In the genomic region with DNA sequence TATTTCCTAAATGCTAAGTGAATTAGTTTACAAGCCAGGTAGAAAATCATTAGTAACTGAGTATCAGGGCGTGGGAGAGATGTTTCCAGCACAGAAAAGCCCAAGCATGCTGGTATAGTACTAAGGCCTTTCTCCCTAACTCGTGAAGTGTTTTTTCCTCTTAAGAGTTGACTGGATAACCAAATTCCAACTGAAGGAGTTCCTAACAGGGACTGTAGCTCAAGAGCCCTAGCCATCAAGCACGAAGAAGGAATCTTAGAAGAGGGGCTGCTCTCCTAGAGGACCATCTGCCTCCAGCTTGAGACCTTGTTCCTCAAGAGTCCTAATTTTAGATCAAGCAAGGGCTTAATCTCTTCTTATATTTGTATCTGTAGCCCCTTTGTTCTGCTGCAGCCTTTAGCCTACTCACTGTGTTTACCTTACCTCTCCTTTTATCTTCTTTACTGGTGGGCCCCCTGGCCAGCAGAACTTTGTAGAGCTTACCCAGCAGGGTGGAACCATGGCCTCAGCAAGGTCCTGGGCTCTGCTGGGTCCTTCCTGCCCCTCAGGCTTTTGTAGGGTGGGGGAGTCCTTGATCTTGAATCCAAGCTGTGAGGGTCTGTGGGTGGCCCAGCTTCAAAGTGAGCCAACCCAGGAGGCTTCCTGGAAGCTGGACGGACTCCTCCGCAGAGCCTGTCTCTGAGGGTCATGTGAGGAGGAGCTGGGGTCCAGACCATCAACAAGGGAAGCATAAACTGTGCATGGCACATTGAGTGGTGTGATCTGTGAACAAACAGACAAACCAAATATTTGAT, we compare ENCODE assay signal across 21 mouse cellular contexts. TPM values are rescaled to one million over a fixed set of nuclear protein-coding genes. Genes with fewer than 3 reads are reported as not detected.
A peak's percentile ranks its signal among the peaks of the same experiment; 100 is the strongest.
DNase-seq lines count a peak whose midpoint lies in the region; ATAC-seq and TF ChIP-seq lines count a peak whose summit lies in the region.
"Had no signal": no experiment of that assay in that cellular context is flagged by ENCODE, and none has a peak within 500 bp of the region (broad histone marks: within the 10 kb centered on the region; RNA-seq: fewer than 3 reads in every experiment).

No protein-coding gene starts in this region.

- H3K27ac ChIP-seq in hindbrain, embryonic 10.5 days: peak overlapping the region; percentile 77
- no peak overlapping the region for H3K27ac ChIP-seq in hindbrain, postnatal 0 days
- H3K27ac ChIP-seq in lung, embryonic 14.5 days (ENCODE audit: low read depth): peak overlapping the region; percentile 88
- no peak overlapping the region for H3K27ac ChIP-seq in hindbrain, embryonic 16.5 days (ENCODE audit: low read depth, low read length)
- no peak overlapping the region; the same call in 1 of the 2 replicates for H3K27ac ChIP-seq in stomach, embryonic 14.5 days (ENCODE audit: low read length)
- no peak overlapping the region for H3K27ac ChIP-seq in left cerebral cortex, adult 2 months
- H3K27ac ChIP-seq: forebrain, embryonic 13.5 days; kidney, postnatal 0 days; neural tube, embryonic 13.5 days had no signal

- no peak overlapping the region for H3K4me3 ChIP-seq in hindbrain, embryonic 10.5 days
- H3K4me3 ChIP-seq in hindbrain, postnatal 0 days (ENCODE audit: low read length): no peak overlapping the region
- H3K4me3 ChIP-seq in lung, embryonic 14.5 days (ENCODE audit: low read depth, low read length): no peak overlapping the region
- H3K4me3 ChIP-seq in hindbrain, embryonic 16.5 days (ENCODE audit: low read length): no peak overlapping the region
- H3K4me3 ChIP-seq in stomach, embryonic 14.5 days (ENCODE audit: low read depth, low read length): no peak overlapping the region
- H3K4me3 ChIP-seq in left cerebral cortex, adult 2 months: no peak overlapping the region
- H3K4me3 ChIP-seq: forebrain, embryonic 13.5 days; neural tube, embryonic 13.5 days had no signal

- no peaks in the 10 kb centered on the region for H3K9me3 ChIP-seq in hindbrain, embryonic 10.5 days
- no peaks in the 10 kb centered on the region for H3K9me3 ChIP-seq in hindbrain, postnatal 0 days (ENCODE audit: low read length)
- no peaks in the 10 kb centered on the region for H3K9me3 ChIP-seq in lung, embryonic 14.5 days (ENCODE audit: low read depth, low read length)
- H3K9me3 ChIP-seq in hindbrain, embryonic 16.5 days (ENCODE audit: control insufficient read depth, low read length): no peaks in the 10 kb centered on the region
- H3K9me3 ChIP-seq in stomach, embryonic 14.5 days (ENCODE audit: control insufficient read depth, low read depth, low read length): no peaks in the 10 kb centered on the region
- H3K9me3 ChIP-seq: forebrain, embryonic 13.5 days; neural tube, embryonic 13.5 days had no signal

- peaks cover 49% of the 10 kb centered on the region for H3K4me1 ChIP-seq in hindbrain, embryonic 10.5 days (replicated peaks)
- H3K4me1 ChIP-seq in hindbrain, postnatal 0 days (ENCODE audit: insufficient read depth, low read length): no peaks in the 10 kb centered on the region
- H3K4me1 ChIP-seq in lung, embryonic 14.5 days (ENCODE audit: insufficient read depth): peaks cover 6% of the 10 kb centered on the region; the same call in 1 of the 2 replicates
- H3K4me1 ChIP-seq in hindbrain, embryonic 16.5 days (ENCODE audit: control insufficient read depth, insufficient read depth, low read depth, low read length): no peaks in the 10 kb centered on the region
- no peaks in the 10 kb centered on the region for H3K4me1 ChIP-seq in stomach, embryonic 14.5 days (ENCODE audit: control insufficient read depth, insufficient read depth, low read length)

- no peak for ATAC-seq in hindbrain, postnatal 0 days
- peak; percentile 73 for ATAC-seq in lung, embryonic 14.5 days (ENCODE audit: insufficient read depth)
- ATAC-seq in hindbrain, embryonic 16.5 days: peak; percentile 14; the same call in 1 of the 2 replicates
- ATAC-seq in stomach, embryonic 14.5 days (ENCODE audit: insufficient number of reproducible peaks, insufficient read depth, low FRiP score, low read depth): peak; percentile 64
- ATAC-seq: forebrain, embryonic 13.5 days had no signal

- no peaks in the 10 kb centered on the region for H3K36me3 ChIP-seq in hindbrain, embryonic 10.5 days
- no peaks in the 10 kb centered on the region for H3K36me3 ChIP-seq in hindbrain, postnatal 0 days (ENCODE audit: insufficient read depth, low read length)
- no peaks in the 10 kb centered on the region for H3K36me3 ChIP-seq in lung, embryonic 14.5 days (ENCODE audit: insufficient read depth)
- H3K36me3 ChIP-seq in hindbrain, embryonic 16.5 days (ENCODE audit: control insufficient read depth, insufficient read depth, low read length): no peaks in the 10 kb centered on the region
- no peaks in the 10 kb centered on the region for H3K36me3 ChIP-seq in stomach, embryonic 14.5 days (ENCODE audit: control insufficient read depth, insufficient read depth, low read length)
- H3K36me3 ChIP-seq: neural tube, embryonic 13.5 days had no signal

- WGBS in hindbrain, embryonic 10.5 days: 42% methylated on average over 5 of the region's 5 CpGs
- 52% methylated on average over 5 of the region's 5 CpGs for WGBS in hindbrain, postnatal 0 days
- 23% methylated on average over 5 of the region's 5 CpGs for WGBS in lung, embryonic 14.5 days
- WGBS in hindbrain, embryonic 16.5 days: 46% methylated on average over 5 of the region's 5 CpGs
- 38% methylated on average over 5 of the region's 5 CpGs for WGBS in stomach, embryonic 14.5 days

- intact Hi-C loops in left cerebral cortex, adult 2 months (cut with DNase I): no loop called here

- TF ChIP-seq CTCF in hindbrain, postnatal 0 days (IDR thresholded peaks at IDR 0.05; ENCODE audit: low read depth): no peak
- no peak for TF ChIP-seq CTCF in lung, embryonic 14.5 days (IDR thresholded peaks at IDR 0.05; ENCODE audit: low read depth)
- TF ChIP-seq CTCF in left cerebral cortex, adult 2 months (IDR thresholded peaks at IDR 0.05): no peak

- H3K9ac ChIP-seq in hindbrain, postnatal 0 days (replicated peaks; ENCODE audit: low read length): no peak overlapping the region
- H3K9ac ChIP-seq in lung, embryonic 14.5 days: no peak overlapping the region
- no peak overlapping the region for H3K9ac ChIP-seq in hindbrain, embryonic 16.5 days (ENCODE audit: low read depth, low read length)
- H3K9ac ChIP-seq in stomach, embryonic 14.5 days (replicated peaks; ENCODE audit: low read depth, low read length): no peak overlapping the region
- H3K9ac ChIP-seq: forebrain, embryonic 13.5 days; neural tube, embryonic 13.5 days had no signal

- no peak overlapping the region for H3K4me2 ChIP-seq in hindbrain, postnatal 0 days (ENCODE audit: low read depth, low read length)
- no peak overlapping the region; the same call in 1 of the 2 replicates for H3K4me2 ChIP-seq in lung, embryonic 14.5 days
- H3K4me2 ChIP-seq in hindbrain, embryonic 16.5 days (ENCODE audit: low read length): no peak overlapping the region
- no peak overlapping the region for H3K4me2 ChIP-seq in stomach, embryonic 14.5 days (replicated peaks; ENCODE audit: low read depth, low read length)
- H3K4me2 ChIP-seq: forebrain, embryonic 13.5 days; neural tube, embryonic 13.5 days had no signal

- DNase-seq in hindbrain, embryonic 10.5 days (ENCODE audit: low spot score): peak; percentile 6
- DNase-seq in hindbrain, postnatal 0 days (ENCODE audit: low spot score): no peak
- peak; percentile 52 for DNase-seq in lung, embryonic 14.5 days
- DNase-seq in lung, postnatal 10 days: no peak
- DNase-seq in left cerebral cortex, adult 2 months (ENCODE audit: extremely low spot score in 1 of 2, low spot score in 2 of 2): no peak
- DNase-seq in adrenal gland, postnatal 36 days: no peak
- DNase-seq: B cell, adult 2 months; cerebellum, postnatal 25 days; heart, postnatal 4 days had no signal

- H3K27me3 ChIP-seq in hindbrain, embryonic 10.5 days (ENCODE audit: insufficient read depth, poor library complexity, severe bottlenecking): no peaks in the 10 kb centered on the region; the same call in 1 of the 2 replicates
- H3K27me3 ChIP-seq in hindbrain, postnatal 0 days (ENCODE audit: insufficient read depth, low read length): no peaks in the 10 kb centered on the region
- no peaks in the 10 kb centered on the region for H3K27me3 ChIP-seq in lung, embryonic 14.5 days (ENCODE audit: insufficient read depth, low read length)
- H3K27me3 ChIP-seq in hindbrain, embryonic 16.5 days (replicated peaks; ENCODE audit: control insufficient read depth, insufficient read depth, low read length): no peaks in the 10 kb centered on the region
- H3K27me3 ChIP-seq in stomach, embryonic 14.5 days (ENCODE audit: control insufficient read depth, insufficient read depth, low read length): no peaks in the 10 kb centered on the region
- H3K27me3 ChIP-seq: forebrain, embryonic 13.5 days; neural tube, embryonic 13.5 days had no signal

RNA-seq across cellular contexts. Expression of gene Zdhhc19, which starts 42.0 kb away (rescaled TPM):
- polyA plus RNA-seq in hindbrain, embryonic 10.5 days (2016; fragmentation: Nextera tagmentation; extraction: Ambion mirVana): not detected in 2 replicates
- not detected in 2 replicates for total RNA-seq in hindbrain, postnatal 0 days (2014; rRNA removed)
- 0.33 and 0.52 TPM in 2 replicates for polyA plus RNA-seq in hindbrain, postnatal 0 days (2015; fragmentation: Nextera tagmentation; extraction: Ambion mirVana)
- not detected in 2 replicates for polyA plus RNA-seq in lung, embryonic 14.5 days (2014; fragmentation: Nextera tagmentation; extraction: Ambion mirVana)
- not detected in 2 replicates for polyA plus RNA-seq in hindbrain, embryonic 16.5 days (2015; fragmentation: Nextera tagmentation; extraction: Ambion mirVana)
- not detected in 2 replicates for polyA plus RNA-seq in stomach, embryonic 14.5 days (2014; fragmentation: Nextera tagmentation; extraction: Ambion mirVana)
- not detected for total RNA-seq in left cerebral cortex, adult 2 months (2021)
- total RNA-seq in adrenal gland, postnatal 36 days (2021): not detected
- total RNA-seq: adrenal gland, postnatal 4 days; gastrocnemius, adult 18-20 months; heart, adult 8-10 months; layer of hippocampus, postnatal 25 days had no signal
- polyA plus RNA-seq: embryonic facial prominence, embryonic 14.5 days; forebrain, embryonic 13.5 days; kidney, postnatal 0 days; limb, embryonic 11.5 days; neural tube, embryonic 13.5 days had no signal

RNA-seq across cellular contexts. Expression of gene Slc51a, which starts 50.4 kb away (rescaled TPM):
- polyA plus RNA-seq in hindbrain, embryonic 10.5 days (2016; fragmentation: Nextera tagmentation; extraction: Ambion mirVana): 0.20 and 0.44 TPM in 2 replicates
- total RNA-seq in hindbrain, postnatal 0 days (2014; rRNA removed): not detected in 2 replicates
- 0.16 TPM in 1 of 2 replicates, not detected in the other for polyA plus RNA-seq in hindbrain, postnatal 0 days (2015; fragmentation: Nextera tagmentation; extraction: Ambion mirVana)
- polyA plus RNA-seq in lung, embryonic 14.5 days (2014; fragmentation: Nextera tagmentation; extraction: Ambion mirVana): 0.24 and 0.60 TPM in 2 replicates
- 0.19 TPM in 1 of 2 replicates, not detected in the other for polyA plus RNA-seq in hindbrain, embryonic 16.5 days (2015; fragmentation: Nextera tagmentation; extraction: Ambion mirVana)
- polyA plus RNA-seq in stomach, embryonic 14.5 days (2014; fragmentation: Nextera tagmentation; extraction: Ambion mirVana): 1.9 and 2.7 TPM in 2 replicates
- total RNA-seq in left cerebral cortex, adult 2 months (2021): not detected
- total RNA-seq in adrenal gland, postnatal 36 days (2021): under 1 TPM in 1 of 2 experiments, not detected in 1; 0.36 TPM
- total RNA-seq: gastrocnemius, adult 18-20 months; layer of hippocampus, postnatal 25 days; megakaryocyte, adult 5-6 weeks had no signal
- polyA plus RNA-seq: neural tube, embryonic 13.5 days had no signal

Comparison
In these comparisons a context has a peak if more than half of its experiments do, and no peak if none do; other contexts are left out.
1. DNase-seq: peak in hindbrain, embryonic 10.5 days (single experiment) and lung, embryonic 14.5 days (single experiment); none in hindbrain, postnatal 0 days (single experiment), lung, postnatal 10 days (single experiment), left cerebral cortex, adult 2 months (0 of 2) and adrenal gland, postnatal 36 days (0 of 2).
2. H3K27ac ChIP-seq: peak in hindbrain, embryonic 10.5 days (single experiment) and lung, embryonic 14.5 days (single experiment); none in hindbrain, postnatal 0 days (single experiment), hindbrain, embryonic 16.5 days (single experiment), stomach, embryonic 14.5 days (single experiment) and left cerebral cortex, adult 2 months (single experiment).